Mouse (Mus musculus): Measurements from ENCODE around the gene C1qtnf7. TPM values are rescaled to one million over a fixed set of nuclear protein-coding genes. Genes with fewer than 3 reads are reported as not detected.

Gene C1qtnf7
- polyA plus RNA-seq, 1 experiment = not detected

DNA sequence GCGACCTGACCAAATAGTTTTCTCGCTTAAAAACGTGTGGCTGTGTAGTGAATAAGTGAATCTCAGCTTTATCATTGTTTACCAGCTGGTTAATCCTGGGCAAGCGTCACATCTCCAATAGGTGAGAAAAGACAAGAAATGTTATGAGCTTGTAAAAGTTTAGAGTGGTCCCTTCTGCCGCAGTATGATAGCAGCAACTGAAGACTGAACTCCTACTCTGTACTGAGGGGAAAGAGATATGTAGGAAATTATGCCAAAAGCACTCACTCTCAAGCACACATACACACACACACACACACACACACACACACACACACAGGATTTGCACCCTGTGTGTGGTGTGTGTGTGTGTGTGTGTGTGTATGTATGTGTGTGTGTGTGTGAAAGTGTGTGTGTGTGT lies 26.2 kb downstream of the C1qtnf7 start:
- TF ChIP-seq POLR2A (IDR thresholded peaks at IDR 0.05; ENCODE audit: insufficient read depth, low read length) (no peak), CTCF (IDR thresholded peaks at IDR 0.05; ENCODE audit: low read depth, low read length) (no peak), EP300 (IDR thresholded peaks at IDR 0.05; ENCODE audit: insufficient read depth, low read depth, low read length) (no peak)

DNA sequence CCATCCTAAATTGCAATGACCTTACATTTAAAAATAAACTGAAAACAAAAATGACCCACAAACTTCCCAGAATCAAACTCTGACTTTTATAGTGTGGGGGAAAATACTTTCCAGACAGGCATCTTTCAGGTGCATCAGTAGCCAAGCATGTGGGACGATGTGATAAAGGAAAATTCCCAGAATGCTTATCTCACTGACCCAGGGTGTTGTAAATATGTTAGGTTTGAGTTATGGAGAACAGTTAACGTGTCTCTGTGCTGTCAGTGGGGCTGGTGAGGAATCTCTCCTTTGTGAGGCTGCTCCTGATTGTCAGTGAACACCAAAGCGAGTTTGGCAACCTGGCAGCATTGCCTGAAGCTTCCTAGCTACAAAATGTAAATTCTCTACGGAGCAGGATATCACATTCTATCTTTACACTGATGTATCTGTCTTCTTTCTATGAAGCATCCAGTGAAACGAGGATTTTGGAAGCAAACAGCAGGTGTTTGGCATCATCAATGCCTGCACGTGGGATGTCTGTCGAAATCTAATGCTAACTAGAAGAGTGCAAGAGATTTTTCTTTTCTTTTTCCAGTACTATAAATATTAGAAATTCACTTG lies 27.0 kb downstream of the C1qtnf7 start:
- Histone ChIP-seq H3K27ac (ENCODE audit: insufficient read depth, low read length) (no peak overlapping the region), H3K36me3 (ENCODE audit: control insufficient read depth, insufficient read depth, low read length, poor library complexity, severe bottlenecking) (no peaks in the 10 kb centered on the region), H3K9ac (ENCODE audit: low read depth, poor library complexity, severe bottlenecking) (no peak overlapping the region), H3K9me3 (replicated peaks; ENCODE audit: control insufficient read depth, insufficient read depth, low read length, poor library complexity, severe bottlenecking) (peaks cover 3% of the 10 kb centered on the region; the same call in 1 of the 2 replicates), H3K27me3 (ENCODE audit: control insufficient read depth, insufficient read depth, low read length, poor library complexity, severe bottlenecking) (no peaks in the 10 kb centered on the region), H3K4me3 (ENCODE audit: low read depth, low read length) (no peak overlapping the region), H3K4me1 (ENCODE audit: control insufficient read depth, insufficient read depth, low read length) (no peaks in the 10 kb centered on the region)
- TF ChIP-seq CTCF (IDR thresholded peaks at IDR 0.05; ENCODE audit: low read depth, low read length) = no peak
- TF ChIP-seq POLR2A (IDR thresholded peaks at IDR 0.05; ENCODE audit: insufficient read depth, low read length) = no peak
- TF ChIP-seq EP300 (IDR thresholded peaks at IDR 0.05; ENCODE audit: insufficient read depth, low read depth, low read length) = no peak

More for the DNA sequence above, 26.2 kb downstream of the C1qtnf7 start:
- Histone ChIP-seq H3K4me1 (ENCODE audit: control insufficient read depth, insufficient read depth, low read length) (no peaks in the 10 kb centered on the region), H3K4me3 (ENCODE audit: low read depth, low read length) (no peak overlapping the region), H3K27ac (ENCODE audit: insufficient read depth, low read length) (no peak overlapping the region), H3K9me3 (replicated peaks; ENCODE audit: control insufficient read depth, insufficient read depth, low read length, poor library complexity, severe bottlenecking) (peaks cover 3% of the 10 kb centered on the region; the same call in 1 of the 2 replicates), H3K36me3 (ENCODE audit: control insufficient read depth, insufficient read depth, low read length, poor library complexity, severe bottlenecking) (no peaks in the 10 kb centered on the region), H3K9ac (ENCODE audit: low read depth, poor library complexity, severe bottlenecking) (no peak overlapping the region), H3K27me3 (ENCODE audit: control insufficient read depth, insufficient read depth, low read length, poor library complexity, severe bottlenecking) (no peaks in the 10 kb centered on the region)

DNA sequence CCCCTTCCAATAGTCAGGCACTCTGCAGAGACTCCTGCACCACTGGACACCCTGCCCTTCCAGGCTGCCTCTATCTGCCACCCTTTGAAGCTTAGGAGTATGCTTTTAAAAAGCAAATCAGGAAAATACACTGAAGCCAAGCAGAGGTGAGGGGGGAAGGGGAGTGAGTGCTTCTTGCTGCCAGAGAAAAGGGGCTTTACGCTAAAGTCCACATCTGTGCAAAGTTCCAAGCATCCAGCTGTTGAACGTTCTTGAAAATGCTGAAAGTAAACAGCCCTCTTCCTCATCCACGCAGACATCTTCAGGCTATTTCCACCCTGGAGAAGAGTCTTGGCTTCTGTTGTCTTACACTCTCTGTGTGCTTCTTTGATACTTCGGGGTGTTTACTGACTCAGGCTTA lies 34.6 kb downstream of the C1qtnf7 start:
- H3K4me1 ChIP-seq (ENCODE audit: control insufficient read depth, insufficient read depth, low read length) = no peaks in the 10 kb centered on the region
- H3K36me3 ChIP-seq (ENCODE audit: control insufficient read depth, insufficient read depth, low read length, poor library complexity, severe bottlenecking) = no peaks in the 10 kb centered on the region
- no peak overlapping the region for H3K27ac ChIP-seq (ENCODE audit: insufficient read depth, low read length)
- no peaks in the 10 kb centered on the region for H3K27me3 ChIP-seq (ENCODE audit: control insufficient read depth, insufficient read depth, low read length, poor library complexity, severe bottlenecking)
- H3K9me3 ChIP-seq (replicated peaks; ENCODE audit: control insufficient read depth, insufficient read depth, low read length, poor library complexity, severe bottlenecking) = no peaks in the 10 kb centered on the region
- H3K9ac ChIP-seq (ENCODE audit: low read depth, poor library complexity, severe bottlenecking) = no peak overlapping the region
- no peak overlapping the region for H3K4me3 ChIP-seq (ENCODE audit: low read depth, low read length)
- TF ChIP-seq EP300 (IDR thresholded peaks at IDR 0.05; ENCODE audit: insufficient read depth, low read depth, low read length) (no peak), POLR2A (IDR thresholded peaks at IDR 0.05; ENCODE audit: insufficient read depth, low read length) (no peak), CTCF (IDR thresholded peaks at IDR 0.05; ENCODE audit: low read depth, low read length) (no peak)

DNA sequence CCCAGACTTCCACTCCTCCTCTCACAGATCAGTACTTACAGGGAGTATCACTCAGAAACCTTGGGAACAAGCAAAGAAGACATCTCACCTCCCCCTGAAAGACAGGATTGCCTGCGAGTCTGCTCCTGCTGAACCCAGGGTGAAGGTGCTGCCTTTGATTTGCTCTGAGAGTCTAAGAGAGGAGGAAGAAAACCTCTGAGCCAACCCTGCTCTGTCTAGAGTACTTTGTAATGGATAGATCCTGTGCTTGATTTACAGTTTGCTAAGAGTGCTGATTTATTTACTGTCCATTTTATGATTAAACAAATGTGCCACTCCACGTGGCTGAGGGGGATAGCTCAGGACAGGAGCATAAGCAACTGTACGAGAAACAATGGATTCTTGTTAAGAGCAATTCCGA lies 35.1 kb downstream of the C1qtnf7 start:
- TF ChIP-seq POLR2A (IDR thresholded peaks at IDR 0.05; ENCODE audit: insufficient read depth, low read length) (no peak), CTCF (IDR thresholded peaks at IDR 0.05; ENCODE audit: low read depth, low read length) (no peak), EP300 (IDR thresholded peaks at IDR 0.05; ENCODE audit: insufficient read depth, low read depth, low read length) (no peak)
- H3K27me3 ChIP-seq (ENCODE audit: control insufficient read depth, insufficient read depth, low read length, poor library complexity, severe bottlenecking) = no peaks in the 10 kb centered on the region
- H3K9ac ChIP-seq (ENCODE audit: low read depth, poor library complexity, severe bottlenecking) = no peak overlapping the region
- H3K36me3 ChIP-seq (ENCODE audit: control insufficient read depth, insufficient read depth, low read length, poor library complexity, severe bottlenecking) = no peaks in the 10 kb centered on the region
- H3K4me3 ChIP-seq (ENCODE audit: low read depth, low read length) = no peak overlapping the region
- no peak overlapping the region for H3K27ac ChIP-seq (ENCODE audit: insufficient read depth, low read length)
- H3K9me3 ChIP-seq (replicated peaks; ENCODE audit: control insufficient read depth, insufficient read depth, low read length, poor library complexity, severe bottlenecking) = no peaks in the 10 kb centered on the region
- H3K4me1 ChIP-seq (ENCODE audit: control insufficient read depth, insufficient read depth, low read length) = no peaks in the 10 kb centered on the region

DNA sequence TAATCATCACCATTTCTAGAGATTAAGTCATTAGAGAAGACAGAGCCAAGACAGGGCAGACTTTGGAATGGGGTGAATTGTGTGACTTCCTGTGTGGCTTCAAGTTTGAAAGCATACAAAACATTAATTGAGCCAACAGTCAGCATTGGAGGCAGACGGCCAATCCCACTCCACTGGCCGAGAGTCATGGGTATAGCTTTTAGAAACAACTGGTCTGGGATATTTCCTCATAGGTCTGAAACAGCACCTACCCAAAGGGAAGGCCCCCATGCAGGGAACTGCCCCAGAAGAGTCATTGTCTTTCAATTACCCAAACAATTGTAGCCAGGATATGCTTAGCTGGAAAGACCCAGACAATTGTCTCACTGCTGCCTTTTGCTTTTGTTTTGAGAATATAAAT lies 39.5 kb downstream of the C1qtnf7 start:
- no peak overlapping the region for H3K27ac ChIP-seq (ENCODE audit: insufficient read depth, low read length)

DNA sequence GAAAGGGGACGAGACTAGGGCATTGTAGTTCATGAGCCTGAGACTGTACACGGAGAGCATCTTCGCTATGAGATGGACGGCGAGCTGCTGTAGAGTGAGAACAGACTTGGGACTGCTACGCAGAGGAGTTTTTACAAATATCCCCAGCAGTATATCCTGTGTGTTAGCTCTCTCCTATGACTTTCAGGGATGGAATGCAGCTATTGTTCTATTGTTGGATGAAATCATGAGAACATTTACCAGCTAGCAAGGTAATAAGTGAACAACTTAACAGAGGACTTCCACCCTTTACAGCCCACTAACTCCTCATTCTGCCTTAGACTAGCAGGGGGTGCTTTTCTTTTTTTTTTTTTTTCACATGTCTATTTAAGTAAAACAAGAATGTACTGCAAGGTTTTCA lies 40.1 kb downstream of the C1qtnf7 start:
- H3K36me3 ChIP-seq (ENCODE audit: control insufficient read depth, insufficient read depth, low read length, poor library complexity, severe bottlenecking) = no peaks in the 10 kb centered on the region
- no peak overlapping the region for H3K9ac ChIP-seq (ENCODE audit: low read depth, poor library complexity, severe bottlenecking)
- H3K4me3 ChIP-seq (ENCODE audit: low read depth, low read length) = no peak overlapping the region
- H3K9me3 ChIP-seq (replicated peaks; ENCODE audit: control insufficient read depth, insufficient read depth, low read length, poor library complexity, severe bottlenecking) = no peaks in the 10 kb centered on the region
- H3K27ac ChIP-seq (ENCODE audit: insufficient read depth, low read length) = no peak overlapping the region
- H3K4me1 ChIP-seq (ENCODE audit: control insufficient read depth, insufficient read depth, low read length) = no peaks in the 10 kb centered on the region
- TF ChIP-seq POLR2A (IDR thresholded peaks at IDR 0.05; ENCODE audit: insufficient read depth, low read length) (no peak), CTCF (IDR thresholded peaks at IDR 0.05; ENCODE audit: low read depth, low read length) (no peak), EP300 (IDR thresholded peaks at IDR 0.05; ENCODE audit: insufficient read depth, low read depth, low read length) (no peak)
- no peaks in the 10 kb centered on the region for H3K27me3 ChIP-seq (ENCODE audit: control insufficient read depth, insufficient read depth, low read length, poor library complexity, severe bottlenecking)

More for the DNA sequence above, 39.5 kb downstream of the C1qtnf7 start:
- Histone ChIP-seq H3K9me3 (replicated peaks; ENCODE audit: control insufficient read depth, insufficient read depth, low read length, poor library complexity, severe bottlenecking) (no peaks in the 10 kb centered on the region), H3K4me3 (ENCODE audit: low read depth, low read length) (no peak overlapping the region), H3K27me3 (ENCODE audit: control insufficient read depth, insufficient read depth, low read length, poor library complexity, severe bottlenecking) (no peaks in the 10 kb centered on the region), H3K4me1 (ENCODE audit: control insufficient read depth, insufficient read depth, low read length) (no peaks in the 10 kb centered on the region), H3K9ac (ENCODE audit: low read depth, poor library complexity, severe bottlenecking) (no peak overlapping the region), H3K36me3 (ENCODE audit: control insufficient read depth, insufficient read depth, low read length, poor library complexity, severe bottlenecking) (no peaks in the 10 kb centered on the region)
- TF ChIP-seq CTCF (IDR thresholded peaks at IDR 0.05; ENCODE audit: low read depth, low read length) = no peak
- TF ChIP-seq EP300 (IDR thresholded peaks at IDR 0.05; ENCODE audit: insufficient read depth, low read depth, low read length) = no peak
- no peak for TF ChIP-seq POLR2A (IDR thresholded peaks at IDR 0.05; ENCODE audit: insufficient read depth, low read length)
